Mouse (Mus musculus) adrenal gland, adult 2 months (tissue): ENCODE measurements around the gene Fcrla. TPM values are rescaled to one million over a fixed set of nuclear protein-coding genes. Genes with fewer than 3 reads are reported as not detected.
"Not testable (repeated sequence)": the region's sequence is repeated elsewhere in the genome, so short reads cannot be mapped to it uniquely, and the experiment has no call there.

ENCODE experiments used
- DNase-seq: peaks from one replicate; pipeline ENCODE4 v3.0.0; 2021
- long read RNA-seq: library from polyadenylated mRNA; stranded (forward); transcript quantifications from one replicate; pipeline ENCODE4 v2.0.0, GENCODE M21; 2021
- polyA plus RNA-seq: library from polyadenylated mRNA; depleted of rRNA; stranded (reverse); fragments of >200 nt; gene quantifications from 2 replicates; pipeline ENCODE4 v1.2.3, GENCODE M21; 2012; rRNA removed
- total RNA-seq, 2 experiments: library from RNA; stranded (reverse); gene quantifications; 2 replicates each; pipeline ENCODE4 v1.2.3; 2021

Fcrla gene
- under 1 TPM in 1 of 2 experiments, not detected in 1; 0.97 TPM for total RNA-seq
- polyA plus RNA-seq: 0.52 and 1.2 TPM in 2 replicates
- long read RNA-seq: 0 reads

GRCm38 (mm10) chr1:170927378-170927777, at the start of gene Fcrla:
TSS of gene Fcrla (minus strand) at chr1:170927583.
- no peak for DNase-seq

GRCm38 (mm10) chr1:170976447-170976846, 49.1 kb upstream of the Fcrla start, which contains the start of gene Fcgr2b:
TSS of gene Fcgr2b (minus strand) at chr1:170976547.
- DNase-seq: no peak

GRCm38 (mm10) chr1:170975751-170976161, 48.4 kb upstream of the Fcrla start:
- no peak for DNase-seq

- DNase-seq: not testable (repeated sequence)
Observed at GRCm38 (mm10) chr1:170975350-170975749, 48.0 kb upstream of the Fcrla start.

GRCm38 (mm10) chr1:170974736-170975135, 47.4 kb upstream of the Fcrla start:
- no peak for DNase-seq

- DNase-seq: no peak
Observed at GRCm38 (mm10) chr1:170974171-170974570, 46.8 kb upstream of the Fcrla start.

- no peak for DNase-seq
Observed at GRCm38 (mm10) chr1:170972936-170973335, 45.6 kb upstream of the Fcrla start.

- DNase-seq: no peak
Observed at GRCm38 (mm10) chr1:170972494-170972893, 45.1 kb upstream of the Fcrla start.

GRCm38 (mm10) chr1:170968576-170968975, 41.2 kb upstream of the Fcrla start:
- no peak for DNase-seq

GRCm38 (mm10) chr1:170967581-170967980, 40.2 kb upstream of the Fcrla start:
- DNase-seq: peak; percentile 47

- no peak for DNase-seq
Observed at GRCm38 (mm10) chr1:170963087-170963486, 35.7 kb upstream of the Fcrla start.

GRCm38 (mm10) chr1:170962301-170962700, 34.9 kb upstream of the Fcrla start:
- peak; percentile 69 for DNase-seq

- DNase-seq: no peak
Observed at GRCm38 (mm10) chr1:170961101-170961500, 33.7 kb upstream of the Fcrla start.

GRCm38 (mm10) chr1:170959791-170960190, 32.4 kb upstream of the Fcrla start:
- DNase-seq: no peak

- DNase-seq: no peak
Observed at GRCm38 (mm10) chr1:170958225-170958624, 30.8 kb upstream of the Fcrla start.

GRCm38 (mm10) chr1:170953192-170953591, 25.8 kb upstream of the Fcrla start:
- DNase-seq: no peak

- DNase-seq: no peak
Observed at GRCm38 (mm10) chr1:170950772-170951171, 23.4 kb upstream of the Fcrla start.

- DNase-seq: not testable (repeated sequence)
Observed at GRCm38 (mm10) chr1:170944908-170945307, 17.5 kb upstream of the Fcrla start.

GRCm38 (mm10) chr1:170944151-170944550, 16.8 kb upstream of the Fcrla start:
- not testable (repeated sequence) for DNase-seq

- peak; percentile 14 for DNase-seq
Observed at GRCm38 (mm10) chr1:170939255-170939654, 11.9 kb upstream of the Fcrla start.

GRCm38 (mm10) chr1:170934383-170934782, 7.0 kb upstream of the Fcrla start:
- DNase-seq: no peak

GRCm38 (mm10) chr1:170933940-170934339, 6.6 kb upstream of the Fcrla start:
- DNase-seq: no peak

- no peak for DNase-seq
Observed at GRCm38 (mm10) chr1:170933386-170933920, 6.1 kb upstream of the Fcrla start.

GRCm38 (mm10) chr1:170932043-170932442, 4.7 kb upstream of the Fcrla start:
- DNase-seq: no peak
